Mouse (Mus musculus): ENCODE data around the gene Fam83b.

GRCm38 (mm10) chr9:76603744-76604143, 36.8 kb upstream of the Fam83b start:
- TF ChIP-seq EP300 (IDR thresholded peaks at IDR 0.05; ENCODE audit: low read depth) (no peak), CTCF (IDR thresholded peaks at IDR 0.05; ENCODE audit: low read depth) (no peak)
